Mouse (Mus musculus) limb, embryonic 12.5 days (tissue): ENCODE results near the gene Tex35. TPM values are rescaled to one million over a fixed set of nuclear protein-coding genes. Genes with fewer than 3 reads are reported as not detected.
A peak's percentile ranks its signal among the peaks of the same experiment; 100 is the strongest.

Experiments
- ATAC-seq: fragments of 200-750 bp; cut with Nextera tagmentation; 2 replicates; pipeline ENCODE4 v1.8.0; 2017; ENCODE audit warnings: low read depth, moderate TSS enrichment; ENCODE audit not compliant: insufficient number of reproducible peaks, insufficient read depth, low FRiP score, low TSS enrichment
- H3K27ac ChIP-seq: fragments of 300-500 bp; sonication (generic); 2 replicates; pipeline ENCODE4 v1.5.1; 2016; ENCODE audit warnings: mild to moderate bottlenecking, moderate library complexity
- H3K27me3 ChIP-seq: fragments of 300-500 bp; sonication (generic); 2 replicates; pipeline ENCODE4 v1.6.1; 2016; ENCODE audit warnings: mild to moderate bottlenecking, moderate library complexity
- H3K36me3 ChIP-seq: fragments of 300-500 bp; sonication (generic); 2 replicates; pipeline ENCODE4 v1.6.1; 2016; ENCODE audit warnings: mild to moderate bottlenecking, moderate library complexity
- H3K4me1 ChIP-seq: fragments of 300-500 bp; sonication (generic); replicated peaks from 2 replicates; pipeline ENCODE4 v1.6.1; 2016
- H3K4me2 ChIP-seq: fragments of 300-500 bp; sonication (generic); 2 replicates; pipeline ENCODE4 v1.6.1; 2016; ENCODE audit warnings: mild to moderate bottlenecking, moderate library complexity
- H3K4me3 ChIP-seq: fragments of 300-500 bp; sonication (generic); replicated peaks from 2 replicates; pipeline ENCODE4 v1.5.1; 2016; ENCODE audit warnings: mild to moderate bottlenecking
- H3K9ac ChIP-seq: fragments of 300-500 bp; sonication (generic); replicated peaks from 2 replicates; pipeline ENCODE4 v1.6.1; 2016; ENCODE audit warnings: mild to moderate bottlenecking, moderate library complexity
- H3K9me3 ChIP-seq: fragments of 300-500 bp; sonication (generic); 2 replicates; pipeline ENCODE4 v1.6.1; 2016; ENCODE audit warnings: mild to moderate bottlenecking, moderate library complexity
- WGBS: fragments of 180-500 bp; shearing (Covaris S2); methylation state at CpG from one replicate; pipeline ENCODE4 v1.1.7; 2016; 5-methylcytosine and 5-hydroxymethylcytosine counted together
- polyA plus RNA-seq: library from polyadenylated mRNA; unstranded; fragments of >200 nt; fragmentation: Nextera tagmentation; extraction: Ambion mirVana; gene quantifications from 2 replicates; pipeline ENCODE4 v1.2.1, GENCODE M21; 2016

Gene Tex35
- not detected in 2 replicates for polyA plus RNA-seq

GRCm38 (mm10) chr1:157108580-157108979 lies at the start of gene Tex35:
TSS of gene Tex35 (minus strand) at chr1:157108680.
- Histone ChIP-seq H3K9ac (no peak within 1 kb of the TSS), H3K27ac (no peak within 1 kb of the TSS), H3K27me3 (no peaks in the 10 kb centered on the region), H3K36me3 (no peaks in the 10 kb centered on the region), H3K4me1 (0 out of 2 replicates have a peak, but pooled peaks cover 2% of the 10 kb centered on the region), H3K9me3 (0 out of 2 replicates have a peak, but pooled peaks cover 5% of the 10 kb centered on the region), H3K4me2 (no peak within 1 kb of the TSS), H3K4me3 (no peak within 1 kb of the TSS)
- WGBS = 73% methylated on average over 4 of the region's 4 CpGs
- no peak for ATAC-seq

GRCm38 (mm10) chr1:157153781-157154180 lies 45.3 kb upstream of the Tex35 start:
- no peak for ATAC-seq
- no peaks in the 10 kb centered on the region for H3K9me3 ChIP-seq
- H3K36me3 ChIP-seq = peaks cover 6% of the 10 kb centered on the region; the same call in 1 of the 2 replicates
- 0 out of 2 replicates have a peak, but pooled peaks cover 6% of the 10 kb centered on the region for H3K4me1 ChIP-seq
- H3K9ac ChIP-seq = no peak overlapping the region
- H3K4me3 ChIP-seq = no peak overlapping the region
- no peak overlapping the region for H3K4me2 ChIP-seq
- H3K27me3 ChIP-seq = no peaks in the 10 kb centered on the region
- no peak overlapping the region for H3K27ac ChIP-seq

GRCm38 (mm10) chr1:157150107-157150506 lies 41.6 kb upstream of the Tex35 start:
- no peak overlapping the region for H3K9ac ChIP-seq
- H3K4me1 ChIP-seq = no peaks in the 10 kb centered on the region
- H3K9me3 ChIP-seq = no peaks in the 10 kb centered on the region
- H3K36me3 ChIP-seq = no peaks in the 10 kb centered on the region
- no peak overlapping the region for H3K4me3 ChIP-seq
- no peak for ATAC-seq
- no peak overlapping the region for H3K4me2 ChIP-seq
- WGBS = 67% methylated on average over 1 of the region's 1 CpGs
- H3K27me3 ChIP-seq = no peaks in the 10 kb centered on the region
- H3K27ac ChIP-seq = no peak overlapping the region

GRCm38 (mm10) chr1:157144621-157145020 lies 36.1 kb upstream of the Tex35 start:
- Histone ChIP-seq H3K9me3 (no peaks in the 10 kb centered on the region), H3K36me3 (no peaks in the 10 kb centered on the region), H3K4me3 (no peak overlapping the region), H3K9ac (no peak overlapping the region), H3K27me3 (no peaks in the 10 kb centered on the region), H3K4me1 (no peaks in the 10 kb centered on the region), H3K27ac (no peak overlapping the region), H3K4me2 (no peak overlapping the region)
- ATAC-seq = no peak
- 95% methylated on average over 3 of the region's 3 CpGs for WGBS

GRCm38 (mm10) chr1:157143326-157143932 lies 34.9 kb upstream of the Tex35 start:
- Histone ChIP-seq H3K4me2 (no peak overlapping the region), H3K9ac (no peak overlapping the region), H3K36me3 (no peaks in the 10 kb centered on the region), H3K27ac (no peak overlapping the region), H3K4me3 (no peak overlapping the region), H3K27me3 (no peaks in the 10 kb centered on the region), H3K4me1 (no peaks in the 10 kb centered on the region), H3K9me3 (no peaks in the 10 kb centered on the region)
- no peak for ATAC-seq
- WGBS = 30% methylated on average over 7 of the region's 7 CpGs

GRCm38 (mm10) chr1:157141014-157141413 lies 32.5 kb upstream of the Tex35 start:
- Histone ChIP-seq H3K27me3 (no peaks in the 10 kb centered on the region), H3K9ac (no peak overlapping the region), H3K4me2 (no peak overlapping the region), H3K36me3 (no peaks in the 10 kb centered on the region), H3K9me3 (no peaks in the 10 kb centered on the region), H3K4me3 (no peak overlapping the region), H3K4me1 (peaks cover 8% of the 10 kb centered on the region; the same call in 1 of the 2 replicates), H3K27ac (no peak overlapping the region)
- no peak for ATAC-seq
- 86% methylated on average over 3 of the region's 3 CpGs for WGBS

GRCm38 (mm10) chr1:157137854-157138241 lies 29.4 kb upstream of the Tex35 start:
- 91% methylated on average over 1 of the region's 1 CpGs for WGBS
- Histone ChIP-seq H3K4me2 (no peak overlapping the region), H3K36me3 (no peaks in the 10 kb centered on the region), H3K4me3 (no peak overlapping the region), H3K27ac (no peak overlapping the region), H3K9me3 (no peaks in the 10 kb centered on the region), H3K27me3 (no peaks in the 10 kb centered on the region), H3K4me1 (peaks cover 8% of the 10 kb centered on the region; the same call in 1 of the 2 replicates), H3K9ac (no peak overlapping the region)
- no peak for ATAC-seq

GRCm38 (mm10) chr1:157137132-157137853 lies 28.8 kb upstream of the Tex35 start:
- Histone ChIP-seq H3K9me3 (no peaks in the 10 kb centered on the region), H3K4me1 (peaks cover 8% of the 10 kb centered on the region; the same call in 1 of the 2 replicates), H3K4me3 (no peak overlapping the region), H3K4me2 (no peak overlapping the region), H3K27ac (peak overlapping the region; percentile 69), H3K36me3 (no peaks in the 10 kb centered on the region), H3K27me3 (no peaks in the 10 kb centered on the region), H3K9ac (no peak overlapping the region)
- ATAC-seq = peak; percentile 93
- WGBS = 61% methylated on average over 9 of the region's 9 CpGs

GRCm38 (mm10) chr1:157128219-157128618 lies 19.7 kb upstream of the Tex35 start:
- no peaks in the 10 kb centered on the region for H3K36me3 ChIP-seq
- H3K4me2 ChIP-seq = no peak overlapping the region
- no peak overlapping the region for H3K27ac ChIP-seq
- 90% methylated on average over 2 of the region's 2 CpGs for WGBS
- no peak overlapping the region for H3K4me3 ChIP-seq
- no peak overlapping the region for H3K9ac ChIP-seq
- ATAC-seq = no peak
- H3K27me3 ChIP-seq = no peaks in the 10 kb centered on the region
- no peaks in the 10 kb centered on the region for H3K9me3 ChIP-seq
- no peaks in the 10 kb centered on the region for H3K4me1 ChIP-seq

GRCm38 (mm10) chr1:157123836-157124235 lies 15.4 kb upstream of the Tex35 start:
- no peak overlapping the region for H3K4me3 ChIP-seq
- no peaks in the 10 kb centered on the region for H3K27me3 ChIP-seq
- H3K9me3 ChIP-seq = no peaks in the 10 kb centered on the region
- H3K9ac ChIP-seq = no peak overlapping the region
- no peaks in the 10 kb centered on the region for H3K36me3 ChIP-seq
- ATAC-seq = no peak
- no peaks in the 10 kb centered on the region for H3K4me1 ChIP-seq
- H3K4me2 ChIP-seq = no peak overlapping the region
- no peak overlapping the region for H3K27ac ChIP-seq
- WGBS = 82% methylated on average over 3 of the region's 3 CpGs

- no peak for ATAC-seq
- WGBS = 87% methylated on average over 6 of the region's 6 CpGs
- H3K4me1 ChIP-seq = no peaks in the 10 kb centered on the region
Measured at GRCm38 (mm10) chr1:157119168-157119567, 10.7 kb upstream of the Tex35 start.

More at GRCm38 (mm10) chr1:157119168-157119567, 10.7 kb upstream of the Tex35 start:
- H3K4me2 ChIP-seq = no peak overlapping the region
- no peak overlapping the region for H3K4me3 ChIP-seq
- no peaks in the 10 kb centered on the region for H3K9me3 ChIP-seq
- no peaks in the 10 kb centered on the region for H3K27me3 ChIP-seq
- H3K36me3 ChIP-seq = no peaks in the 10 kb centered on the region
- no peak overlapping the region for H3K27ac ChIP-seq
- H3K9ac ChIP-seq = no peak overlapping the region
